Mouse (Mus musculus): ENCODE data around the gene Tradd. TPM values are rescaled to one million over a fixed set of nuclear protein-coding genes. Genes with fewer than 3 reads are reported as not detected.

Gene Tradd
- polyA plus RNA-seq, 1 experiment from 2014 or later = 11.3 TPM

GRCm38 (mm10) chr8:105225272-105225593 lies 39.2 kb downstream of the Tradd start:
- ATAC-seq (ENCODE audit: low FRiP score) (no peak), DNase-seq (ENCODE audit: low spot score, missing footprints) (no peak)
- H3K27ac ChIP-seq (ENCODE audit: low read depth, low read length) = no peak overlapping the region; the same call in none of the 2 replicates
- WGBS = under 1% methylated on average over 27 of the region's 27 CpGs
- H3K9ac ChIP-seq (ENCODE audit: low read length) = peak overlapping the region; percentile 88
- no peaks in the 10 kb centered on the region for H3K36me3 ChIP-seq (ENCODE audit: control insufficient read depth, insufficient read depth, low read length)
- peak overlapping the region; percentile 92 for H3K4me3 ChIP-seq (ENCODE audit: low read depth, low read length)
- no peaks in the 10 kb centered on the region for H3K27me3 ChIP-seq (ENCODE audit: control insufficient read depth, insufficient read depth, low read length)
- peaks cover 11% of the 10 kb centered on the region for H3K4me1 ChIP-seq (ENCODE audit: control insufficient read depth, insufficient read depth, low read length)
- no peaks in the 10 kb centered on the region for H3K9me3 ChIP-seq (ENCODE audit: control insufficient read depth, low read length)
- peak overlapping the region; percentile 86 for H3K4me2 ChIP-seq

DNA sequence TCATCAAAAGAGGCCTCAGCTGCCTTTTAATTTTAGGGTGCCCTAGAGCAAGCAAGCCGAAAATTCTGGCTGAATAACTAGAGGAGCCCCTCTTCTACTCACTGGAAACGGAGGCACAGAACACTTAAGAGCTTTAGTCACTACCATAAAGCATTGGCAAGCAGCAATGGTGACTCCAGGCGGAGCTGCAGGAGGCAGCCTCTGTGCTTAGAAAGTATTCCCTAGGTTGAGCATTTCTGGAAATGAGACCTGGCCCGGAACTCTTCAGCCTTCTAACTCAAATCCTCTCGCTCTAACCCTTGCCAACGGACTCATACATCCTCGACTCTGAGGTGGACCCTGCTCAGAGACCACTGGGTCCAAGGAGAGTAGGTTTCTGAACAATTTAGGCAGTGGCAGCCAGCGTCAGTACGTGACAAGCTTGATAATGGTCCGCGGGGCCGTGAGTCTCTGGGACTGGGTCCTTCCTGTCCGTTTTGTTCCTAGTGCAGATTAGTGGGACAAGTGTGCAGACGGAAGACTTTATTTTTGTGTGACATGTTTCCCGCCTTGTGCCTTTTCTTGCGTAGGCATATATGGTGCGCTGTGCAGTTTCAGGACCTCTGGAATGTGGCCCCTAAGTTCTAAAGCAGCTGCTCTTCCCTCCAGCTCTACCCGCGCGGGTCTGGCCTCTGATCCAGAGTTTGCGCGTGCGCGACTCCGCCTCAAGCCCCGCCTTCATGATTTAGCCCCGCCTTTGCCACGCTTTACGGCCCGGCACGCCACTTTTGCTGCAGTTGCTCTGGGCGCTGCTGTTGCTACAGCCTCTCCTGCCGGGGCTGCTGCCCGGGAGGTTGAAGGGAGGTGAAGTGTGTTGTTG lies 39.8 kb downstream of the Tradd start, which contains the start of gene D230025D16Rik:
Gene D230025D16Rik, plus strand, starts transcription at position 733 of the 859 bp plus-strand sequence.
- peak; percentile 95 for ATAC-seq (ENCODE audit: low FRiP score)
- Histone ChIP-seq H3K4me2 (peak within 1 kb of the TSS; percentile 86), H3K4me1 (ENCODE audit: control insufficient read depth, insufficient read depth, low read length) (peaks cover 11% of the 10 kb centered on the region), H3K36me3 (ENCODE audit: control insufficient read depth, insufficient read depth, low read length) (no peaks in the 10 kb centered on the region), H3K9me3 (ENCODE audit: control insufficient read depth, low read length) (no peaks in the 10 kb centered on the region), H3K4me3 (ENCODE audit: low read depth, low read length) (peak within 1 kb of the TSS; percentile 92), H3K9ac (ENCODE audit: low read length) (peak within 1 kb of the TSS; percentile 88), H3K27ac (ENCODE audit: low read depth, low read length) (peak within 1 kb of the TSS; percentile 45), H3K27me3 (ENCODE audit: control insufficient read depth, insufficient read depth, low read length) (no peaks in the 10 kb centered on the region)
- peak; percentile 100 for DNase-seq (ENCODE audit: low spot score, missing footprints)
- 4% methylated on average over 34 of the region's 34 CpGs for WGBS

GRCm38 (mm10) chr8:105223850-105224249 lies 40.6 kb downstream of the Tradd start:
- H3K4me1 ChIP-seq (ENCODE audit: control insufficient read depth, insufficient read depth, low read length) = peaks cover 11% of the 10 kb centered on the region
- no peak overlapping the region for H3K4me3 ChIP-seq (ENCODE audit: low read depth, low read length)
- H3K9ac ChIP-seq (ENCODE audit: low read length) = no peak overlapping the region
- H3K4me2 ChIP-seq = peak overlapping the region; percentile 57; the same call in 1 of the 2 replicates
- H3K36me3 ChIP-seq (ENCODE audit: control insufficient read depth, insufficient read depth, low read length) = no peaks in the 10 kb centered on the region
- ATAC-seq (ENCODE audit: low FRiP score) (no peak), DNase-seq (ENCODE audit: low spot score, missing footprints) (peak; percentile 79)
- WGBS = 83% methylated on average over 7 of the region's 7 CpGs
- H3K27ac ChIP-seq (ENCODE audit: low read depth, low read length) = no peak overlapping the region
- H3K27me3 ChIP-seq (ENCODE audit: control insufficient read depth, insufficient read depth, low read length) = no peaks in the 10 kb centered on the region
- H3K9me3 ChIP-seq (ENCODE audit: control insufficient read depth, low read length) = no peaks in the 10 kb centered on the region

DNA sequence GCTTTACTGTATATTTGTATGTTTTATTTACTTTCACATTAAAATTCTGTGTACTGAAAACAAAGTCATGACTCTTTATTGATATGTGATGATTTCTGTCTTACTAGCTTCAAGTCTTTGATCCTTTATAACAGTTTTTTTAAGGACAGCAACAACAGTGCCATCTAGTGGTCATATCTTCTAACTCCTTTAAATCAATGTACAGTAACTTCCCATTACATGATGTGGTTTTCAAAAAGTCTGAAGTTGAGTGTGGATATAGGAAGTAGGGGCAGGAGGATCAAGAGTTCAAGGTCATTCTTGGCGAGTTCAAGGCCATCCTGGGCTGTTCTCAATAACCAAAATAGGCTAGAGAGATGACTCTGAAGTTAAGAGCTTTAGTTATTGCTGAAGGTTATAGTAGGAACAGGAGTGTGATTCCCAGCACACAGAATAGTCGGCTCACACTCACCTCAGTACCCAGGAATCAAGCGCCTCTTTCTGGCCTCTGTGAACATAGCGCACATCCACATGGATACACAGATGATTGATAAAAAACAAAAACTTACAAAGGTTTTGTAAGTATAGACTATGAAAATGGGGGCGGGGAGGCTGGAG lies 46.4 kb downstream of the Tradd start:
- peak; percentile 35; the same call in 1 of the 2 replicates for ATAC-seq (ENCODE audit: low FRiP score)
- H3K9me3 ChIP-seq (ENCODE audit: control insufficient read depth, low read length) = no peaks in the 10 kb centered on the region

GRCm38 (mm10) chr8:105214104-105214503 lies 50.3 kb downstream of the Tradd start:
- 0 out of 2 replicates have a peak, but pooled peaks cover 7% of the 10 kb centered on the region for H3K36me3 ChIP-seq (ENCODE audit: control insufficient read depth, insufficient read depth, low read length)
- peak; percentile 12 for DNase-seq (ENCODE audit: low spot score, missing footprints)
- WGBS = 89% methylated on average over 5 of the region's 5 CpGs

More for the DNA sequence above, 46.4 kb downstream of the Tradd start:
- H3K4me1 ChIP-seq (ENCODE audit: control insufficient read depth, insufficient read depth, low read length) = no peaks in the 10 kb centered on the region
- H3K27me3 ChIP-seq (ENCODE audit: control insufficient read depth, insufficient read depth, low read length) = no peaks in the 10 kb centered on the region
- 85% methylated on average over 5 of the region's 5 CpGs for WGBS
- H3K4me3 ChIP-seq (ENCODE audit: low read depth, low read length) = no peak overlapping the region
- peak; percentile 89 for DNase-seq (ENCODE audit: low spot score, missing footprints)
- H3K4me2 ChIP-seq = no peak overlapping the region
- H3K9ac ChIP-seq (ENCODE audit: low read length) = no peak overlapping the region
- 0 out of 2 replicates have a peak, but pooled peaks cover 2% of the 10 kb centered on the region for H3K36me3 ChIP-seq (ENCODE audit: control insufficient read depth, insufficient read depth, low read length)
- no peak overlapping the region for H3K27ac ChIP-seq (ENCODE audit: low read depth, low read length)

DNA sequence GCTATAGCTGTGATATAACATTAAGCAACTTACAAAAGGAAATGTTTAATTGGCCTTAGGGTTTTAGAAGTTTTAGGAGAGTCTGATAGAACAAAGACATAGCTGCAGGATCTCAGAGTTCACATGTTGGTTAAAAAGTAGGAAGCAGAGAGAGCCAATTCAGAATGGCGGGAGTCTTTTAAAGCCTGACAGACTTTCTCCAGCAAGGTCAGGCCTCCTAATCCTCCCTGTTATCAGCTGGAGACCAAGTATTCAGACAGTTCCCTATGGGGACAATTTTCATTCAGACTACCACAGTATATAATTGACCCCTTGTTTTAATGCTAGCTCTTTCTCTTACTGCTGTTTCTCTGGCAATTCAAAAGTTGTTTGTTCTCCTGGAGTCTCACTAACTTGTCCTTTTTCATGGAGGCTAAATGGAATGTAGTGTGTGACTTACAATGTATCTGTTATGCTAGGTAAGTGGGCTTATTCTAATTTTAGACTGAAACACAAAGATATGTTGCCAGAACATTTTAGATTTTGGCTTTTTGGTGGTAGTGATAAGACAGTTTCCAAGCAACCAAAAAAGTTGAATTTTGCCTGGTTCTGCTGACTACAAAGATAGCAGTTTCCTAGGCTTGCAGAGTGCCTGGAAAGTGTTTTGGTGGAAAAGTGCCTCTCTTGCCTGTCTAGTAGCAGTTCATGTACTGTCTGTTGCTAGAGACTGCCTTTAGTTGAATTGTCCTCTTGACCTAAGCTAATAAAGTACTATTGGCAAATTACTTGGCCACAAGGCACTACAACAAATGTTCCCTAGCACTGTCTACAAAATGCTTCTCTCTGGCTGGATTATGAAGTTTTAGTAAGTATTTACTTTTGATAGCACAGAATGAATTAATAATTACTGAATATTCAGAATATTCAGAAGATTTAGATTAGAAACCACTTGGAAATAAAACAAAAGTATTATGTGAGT lies 55.0 kb downstream of the Tradd start:
- H3K27ac ChIP-seq (ENCODE audit: low read depth, low read length) = no peak overlapping the region
- H3K36me3 ChIP-seq (ENCODE audit: control insufficient read depth, insufficient read depth, low read length) = 0 out of 2 replicates have a peak, but pooled peaks cover 5% of the 10 kb centered on the region
- WGBS = 58% methylated on average over 1 of the region's 1 CpGs
- ATAC-seq (ENCODE audit: low FRiP score) (no peak), DNase-seq (ENCODE audit: low spot score, missing footprints) (peak; percentile 72)
- no peaks in the 10 kb centered on the region for H3K27me3 ChIP-seq (ENCODE audit: control insufficient read depth, insufficient read depth, low read length)
- H3K4me3 ChIP-seq (ENCODE audit: low read depth, low read length) = no peak overlapping the region
- no peaks in the 10 kb centered on the region for H3K9me3 ChIP-seq (ENCODE audit: control insufficient read depth, low read length)
- no peak overlapping the region for H3K4me2 ChIP-seq
- H3K4me1 ChIP-seq (ENCODE audit: control insufficient read depth, insufficient read depth, low read length) = no peaks in the 10 kb centered on the region
- no peak overlapping the region for H3K9ac ChIP-seq (ENCODE audit: low read length)

More at GRCm38 (mm10) chr8:105214104-105214503, 50.3 kb downstream of the Tradd start:
- Histone ChIP-seq H3K4me3 (ENCODE audit: low read depth, low read length) (no peak overlapping the region), H3K27ac (ENCODE audit: low read depth, low read length) (no peak overlapping the region), H3K9ac (ENCODE audit: low read length) (no peak overlapping the region), H3K4me2 (no peak overlapping the region), H3K27me3 (ENCODE audit: control insufficient read depth, insufficient read depth, low read length) (no peaks in the 10 kb centered on the region), H3K4me1 (ENCODE audit: control insufficient read depth, insufficient read depth, low read length) (no peaks in the 10 kb centered on the region), H3K9me3 (ENCODE audit: control insufficient read depth, low read length) (no peaks in the 10 kb centered on the region)
- ATAC-seq (ENCODE audit: low FRiP score) = no peak

MicroRNAs within 50 kb of the gene (microRNA counts, 519-probe panel; counts per million panel counts)
- microRNA mmu-miR-328 = 3,760 counts per million, percentile 27 among the panel's probes with 10 or more counts

Small RNA genes within 50 kb of the gene (microRNA-seq; reads per million reads assigned to microRNA genes)
- gene Gm27320 (not detected), gene Mir328 (229 reads per million, percentile 65 among the genes with 10 or more reads in this experiment)

Other genes starting within 250 kb of the Tradd start
- gene Ces3a, start 216.0 kb downstream of the Tradd start, polyA plus RNA-seq (2014; fragmentation: Nextera tagmentation; extraction: Ambion mirVana) = not detected in 2 replicates
- gene Ces3b, start 180.9 kb downstream of the Tradd start, polyA plus RNA-seq (2014; fragmentation: Nextera tagmentation; extraction: Ambion mirVana) = not detected in 2 replicates
- gene Ces4a, start 132.8 kb downstream of the Tradd start, polyA plus RNA-seq (2014; fragmentation: Nextera tagmentation; extraction: Ambion mirVana) = not detected in 2 replicates
- gene Cbfb, start 93.9 kb downstream of the Tradd start, polyA plus RNA-seq (2014; fragmentation: Nextera tagmentation; extraction: Ambion mirVana) = 49.8 and 60.2 TPM in 2 replicates
- gene D230025D16Rik, start 39.5 kb downstream of the Tradd start, polyA plus RNA-seq (2014; fragmentation: Nextera tagmentation; extraction: Ambion mirVana) = 32.3 and 32.9 TPM in 2 replicates
- gene B3gnt9, start 9.5 kb downstream of the Tradd start, polyA plus RNA-seq (2014; fragmentation: Nextera tagmentation; extraction: Ambion mirVana) = 5.6 and 6.1 TPM in 2 replicates
- gene Fbxl8, start within 50 bp of the Tradd start, polyA plus RNA-seq (2014; fragmentation: Nextera tagmentation; extraction: Ambion mirVana) = 0.84 and 1.5 TPM in 2 replicates
- gene Hsf4, start 5.2 kb upstream of the Tradd start, polyA plus RNA-seq (2014; fragmentation: Nextera tagmentation; extraction: Ambion mirVana) = not detected in 2 replicates
- 2.0 and 3.2 TPM in 2 replicates for gene Nol3, start 11.5 kb upstream of the Tradd start, polyA plus RNA-seq (2014; fragmentation: Nextera tagmentation; extraction: Ambion mirVana)
- 34.2 and 34.4 TPM in 2 replicates for gene 4931428F04Rik, start 25.3 kb upstream of the Tradd start, polyA plus RNA-seq (2014; fragmentation: Nextera tagmentation; extraction: Ambion mirVana)
- gene Exoc3l, start 31.5 kb upstream of the Tradd start, polyA plus RNA-seq (2014; fragmentation: Nextera tagmentation; extraction: Ambion mirVana) = 6.4 and 8.6 TPM in 2 replicates
- gene E2f4, start 33.1 kb upstream of the Tradd start, polyA plus RNA-seq (2014; fragmentation: Nextera tagmentation; extraction: Ambion mirVana) = 94.9 and 101 TPM in 2 replicates
- gene Elmo3, start 41.0 kb upstream of the Tradd start, polyA plus RNA-seq (2014; fragmentation: Nextera tagmentation; extraction: Ambion mirVana) = 0.81 and 1.8 TPM in 2 replicates
- gene Lrrc29, start 61.7 kb upstream of the Tradd start, polyA plus RNA-seq (2014; fragmentation: Nextera tagmentation; extraction: Ambion mirVana) = 0.91 and 1.1 TPM in 2 replicates
- gene Tmem208, start 61.7 kb upstream of the Tradd start, polyA plus RNA-seq (2014; fragmentation: Nextera tagmentation; extraction: Ambion mirVana) = 87.6 and 91.4 TPM in 2 replicates
- gene Fhod1, start 83.3 kb upstream of the Tradd start, polyA plus RNA-seq (2014; fragmentation: Nextera tagmentation; extraction: Ambion mirVana) = 1.6 and 2.0 TPM in 2 replicates
- 2.9 and 3.2 TPM in 2 replicates for gene Slc9a5, start 84.2 kb upstream of the Tradd start, polyA plus RNA-seq (2014; fragmentation: Nextera tagmentation; extraction: Ambion mirVana)
- gene Plekhg4, start 108.7 kb upstream of the Tradd start, polyA plus RNA-seq (2014; fragmentation: Nextera tagmentation; extraction: Ambion mirVana) = 0.55 and 0.61 TPM in 2 replicates
- not detected in 2 replicates for gene Kctd19, start 148.9 kb upstream of the Tradd start, polyA plus RNA-seq (2014; fragmentation: Nextera tagmentation; extraction: Ambion mirVana)
- gene Lrrc36, start 149.0 kb upstream of the Tradd start, polyA plus RNA-seq (2014; fragmentation: Nextera tagmentation; extraction: Ambion mirVana) = 1.9 and 2.7 TPM in 2 replicates
- 106 and 107 TPM in 2 replicates for gene Tppp3, start 206.9 kb upstream of the Tradd start, polyA plus RNA-seq (2014; fragmentation: Nextera tagmentation; extraction: Ambion mirVana)
- gene Zdhhc1, start 232.3 kb upstream of the Tradd start, polyA plus RNA-seq (2014; fragmentation: Nextera tagmentation; extraction: Ambion mirVana) = 14.5 and 19.0 TPM in 2 replicates